Comparison of ENCODE assay signal across 8 mouse cellular contexts in the genomic region with DNA sequence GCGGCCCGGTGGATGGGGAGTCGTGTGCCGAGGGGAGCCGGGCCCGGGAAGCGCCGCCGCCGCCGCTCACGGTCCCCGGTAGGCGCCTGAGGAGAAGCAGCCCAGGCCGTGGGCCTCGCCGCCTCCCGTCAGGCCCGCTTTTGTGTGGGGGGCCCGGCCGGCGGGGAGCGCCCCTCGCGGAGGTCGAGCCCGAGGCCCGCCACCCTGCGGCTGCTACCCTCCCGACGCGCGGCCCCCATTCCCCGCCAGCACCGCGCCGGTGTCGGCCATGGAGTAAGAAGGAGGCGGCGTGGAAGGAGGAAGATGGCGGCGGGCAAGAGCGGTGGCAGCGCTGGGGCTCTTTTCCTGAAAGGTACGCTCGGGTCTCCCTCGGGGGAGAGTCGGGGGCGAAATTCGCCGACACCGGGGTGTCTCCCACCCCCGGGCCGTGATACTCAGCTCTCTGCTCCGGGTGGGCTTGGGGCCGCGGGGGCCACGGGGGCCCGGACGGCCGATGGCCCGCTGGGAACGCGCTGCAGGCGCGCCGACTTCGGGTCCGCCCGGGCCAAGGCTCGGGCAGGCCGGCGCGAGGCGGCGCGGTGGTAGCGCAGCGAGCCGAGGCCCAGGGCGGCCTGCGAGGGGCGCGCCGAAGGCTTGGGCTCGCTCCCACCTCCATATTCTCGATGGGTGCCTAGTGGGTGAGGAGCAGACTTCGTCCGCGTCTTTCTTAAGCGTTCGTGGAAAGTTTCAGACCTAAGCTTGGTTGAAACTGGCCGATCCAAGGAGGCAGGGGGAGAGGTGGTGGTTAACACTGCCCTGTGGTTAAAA. TPM values are rescaled to one million over a fixed set of nuclear protein-coding genes. Genes with fewer than 3 reads are reported as not detected.
A peak's percentile ranks its signal among the peaks of the same experiment; 100 is the strongest.
DNase-seq lines count a peak whose midpoint lies in the region; ATAC-seq lines count a peak whose summit lies in the region.

No protein-coding gene starts in this region.

- peak overlapping the region; percentile 63 for H3K4me2 ChIP-seq in intestine, embryonic 16.5 days (ENCODE audit: low read depth, low read length)

- peak overlapping the region; percentile 91 for H3K4me3 ChIP-seq in intestine, embryonic 16.5 days (ENCODE audit: low read length)
- peak overlapping the region; percentile 98 for H3K4me3 ChIP-seq in midbrain, embryonic 10.5 days

- peak; percentile 84 for ATAC-seq in intestine, embryonic 16.5 days

- H3K9me3 ChIP-seq in intestine, embryonic 16.5 days (ENCODE audit: control insufficient read depth, low read length) = peaks cover 3% of the 10 kb centered on the region; the same call in 1 of the 2 replicates
- H3K9me3 ChIP-seq in midbrain, embryonic 10.5 days (replicated peaks) = peaks cover 11% of the 10 kb centered on the region

- intact Hi-C loops in left cerebral cortex, postnatal 4 days (cut with DNase I) = no loop called here

- peak overlapping the region; percentile 100 for H3K9ac ChIP-seq in intestine, embryonic 16.5 days (ENCODE audit: low read depth, low read length)

- H3K27me3 ChIP-seq in intestine, embryonic 16.5 days (replicated peaks; ENCODE audit: control insufficient read depth, insufficient read depth, low read length) = no peaks in the 10 kb centered on the region
- no peaks in the 10 kb centered on the region for H3K27me3 ChIP-seq in midbrain, embryonic 10.5 days (ENCODE audit: low read depth, poor library complexity, severe bottlenecking)

- H3K27ac ChIP-seq in intestine, embryonic 16.5 days (ENCODE audit: low read length) = peak overlapping the region; percentile 99
- peak overlapping the region; percentile 100 for H3K27ac ChIP-seq in midbrain, embryonic 10.5 days (replicated peaks)

- H3K36me3 ChIP-seq in intestine, embryonic 16.5 days (ENCODE audit: control insufficient read depth, insufficient read depth, low read length) = no peaks in the 10 kb centered on the region
- peaks cover 3% of the 10 kb centered on the region; the same call in 1 of the 2 replicates for H3K36me3 ChIP-seq in midbrain, embryonic 10.5 days

- under 1% methylated on average over 78 of the region's 93 CpGs for WGBS in intestine, embryonic 16.5 days
- WGBS in midbrain, embryonic 10.5 days = under 1% methylated on average over 87 of the region's 93 CpGs

- H3K4me1 ChIP-seq in intestine, embryonic 16.5 days (ENCODE audit: control insufficient read depth, insufficient read depth, low read length) = peaks cover 19% of the 10 kb centered on the region
- H3K4me1 ChIP-seq in midbrain, embryonic 10.5 days = peaks cover 23% of the 10 kb centered on the region

- DNase-seq in adrenal gland, adult 2 months = peak; percentile 88
- DNase-seq in embryo, embryonic 11.5 days (ENCODE audit: low read depth, low spot score) = peak; percentile 36
- peak; percentile 43 to 70 for DNase-seq in gastrocnemius, postnatal 4 days (ENCODE audit: low spot score in 2 of 2)
- DNase-seq in left cerebral cortex, postnatal 4 days = peak; percentile 60
- DNase-seq in midbrain, embryonic 10.5 days (ENCODE audit: low spot score) = peak; percentile 84
- DNase-seq in right cerebral cortex, postnatal 25 days = peak; percentile 79
- peak; percentile 57 for DNase-seq in urinary bladder, postnatal 25 days (ENCODE audit: low spot score)

RNA-seq across cellular contexts. Expression of gene Senp6, which starts 0.7 kb away (rescaled TPM):
- 100 to 1,000 TPM in 1 of 2 experiments, 10 to 100 TPM in 1; 98.5 to 114 TPM for total RNA-seq in adrenal gland, adult 2 months (2021)
- polyA plus RNA-seq in adrenal gland, adult 2 months (2012; rRNA removed) = 29.7 and 30.0 TPM in 2 replicates
- 100 to 1,000 TPM in 1 of 2 experiments, 10 to 100 TPM in 1; 92.6 to 103 TPM for total RNA-seq in gastrocnemius, postnatal 4 days (2021)
- 26.6 and 29.5 TPM in 2 replicates for polyA plus RNA-seq in intestine, embryonic 16.5 days (2015; fragmentation: Nextera tagmentation; extraction: Ambion mirVana)
- 100 to 1,000 TPM; 119 to 131 TPM for total RNA-seq in left cerebral cortex, postnatal 4 days (2021)
- polyA plus RNA-seq in midbrain, embryonic 10.5 days (2016; fragmentation: Nextera tagmentation; extraction: Ambion mirVana) = 43.1 and 47.9 TPM in 2 replicates

RNA-seq across cellular contexts. Expression of gene Filip1, which starts 54.8 kb away (rescaled TPM):
- 10 to 100 TPM; 51.8 to 75.4 TPM for total RNA-seq in adrenal gland, adult 2 months (2021)
- polyA plus RNA-seq in adrenal gland, adult 2 months (2012; rRNA removed) = 4.5 and 7.9 TPM in 2 replicates
- total RNA-seq in gastrocnemius, postnatal 4 days (2021) = 10 to 100 TPM; 75.3 to 94.0 TPM
- polyA plus RNA-seq in intestine, embryonic 16.5 days (2015; fragmentation: Nextera tagmentation; extraction: Ambion mirVana) = 5.5 TPM in 2 replicates
- 10 to 100 TPM; 14.6 to 18.2 TPM for total RNA-seq in left cerebral cortex, postnatal 4 days (2021)
- 8.3 and 10.4 TPM in 2 replicates for polyA plus RNA-seq in midbrain, embryonic 10.5 days (2016; fragmentation: Nextera tagmentation; extraction: Ambion mirVana)

Comparison
In these comparisons a context has a peak if more than half of its experiments do, and no peak if none do; other contexts are left out.
1. Peak in every context shown above with its lines: DNase-seq, ATAC-seq, H3K4me3 ChIP-seq and H3K27ac ChIP-seq.
2. DNase-seq: peak in every context shown above with its lines; median percentile 88 in adrenal gland, adult 2 months; 84 in midbrain, embryonic 10.5 days; 79 in right cerebral cortex, postnatal 25 days; 60 in left cerebral cortex, postnatal 4 days; 57 in urinary bladder, postnatal 25 days; 56 in gastrocnemius, postnatal 4 days; 36 in embryo, embryonic 11.5 days.